Mouse (Mus musculus) thymus, adult 2 months (tissue): Measurements from ENCODE around the gene Tk1.

Experiments
- CTCF ChIP-seq: fragments of 200-500 bp; IDR thresholded peaks from 2 replicates; pipeline ENCODE4 v1.5.1; 2012; ENCODE audit warnings: mild to moderate bottlenecking, control low read depth, low read length, moderate library complexity, borderline replicate concordance; ENCODE audit not compliant: control insufficient read depth, poor library complexity, insufficient read depth; ENCODE audit errors: extremely low read depth
- POLR2A ChIP-seq: fragments of 200-500 bp; IDR thresholded peaks from 2 replicates; pipeline ENCODE4 v1.6.1; 2012; ENCODE audit warnings: mild to moderate bottlenecking, low read length, control low read depth, moderate library complexity; ENCODE audit not compliant: control insufficient read depth, poor library complexity, insufficient read depth; ENCODE audit errors: extremely low read depth

DNA sequence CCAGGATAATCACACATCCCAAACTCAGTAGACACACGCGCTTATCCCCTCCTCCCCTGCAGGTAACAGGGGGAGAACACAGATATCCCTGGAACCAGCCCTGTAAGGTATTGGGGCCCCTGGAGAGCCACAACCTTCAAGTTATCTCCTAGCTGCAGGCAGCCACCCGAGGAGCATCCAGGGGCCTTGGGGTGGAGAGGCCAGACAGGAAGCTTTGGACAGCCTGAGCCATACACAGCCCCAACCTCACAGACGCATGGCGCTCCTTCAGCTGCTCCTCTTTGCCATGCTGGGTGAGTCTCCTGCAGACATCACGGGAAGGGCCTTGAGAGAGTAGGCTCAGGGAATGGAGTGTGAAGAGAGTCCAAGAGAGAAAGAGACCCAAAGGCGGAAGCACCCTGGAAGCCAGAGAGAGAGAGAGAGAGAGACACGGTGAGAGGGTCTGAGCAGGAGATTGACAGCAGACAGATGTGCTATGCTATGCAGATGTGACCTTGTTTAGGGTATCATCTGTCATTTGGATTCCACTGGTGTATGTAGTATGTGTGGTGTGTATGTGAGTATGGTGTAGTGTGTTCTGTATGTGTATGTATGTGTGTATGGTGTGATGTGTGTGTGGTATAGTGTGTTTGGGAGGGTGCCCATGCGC lies 28.3 kb downstream of the Tk1 start, which contains the start of gene 6030468B19Rik:
- TF ChIP-seq CTCF (no peak), POLR2A (no peak)
